Mouse (Mus musculus): ENCODE data around the gene Adm.

Adm gene

GRCm38 (mm10) chr7:110658378-110658928, 31.0 kb downstream of the Adm start:
- no peak for DNase-seq (ENCODE audit: low read depth)

DNA sequence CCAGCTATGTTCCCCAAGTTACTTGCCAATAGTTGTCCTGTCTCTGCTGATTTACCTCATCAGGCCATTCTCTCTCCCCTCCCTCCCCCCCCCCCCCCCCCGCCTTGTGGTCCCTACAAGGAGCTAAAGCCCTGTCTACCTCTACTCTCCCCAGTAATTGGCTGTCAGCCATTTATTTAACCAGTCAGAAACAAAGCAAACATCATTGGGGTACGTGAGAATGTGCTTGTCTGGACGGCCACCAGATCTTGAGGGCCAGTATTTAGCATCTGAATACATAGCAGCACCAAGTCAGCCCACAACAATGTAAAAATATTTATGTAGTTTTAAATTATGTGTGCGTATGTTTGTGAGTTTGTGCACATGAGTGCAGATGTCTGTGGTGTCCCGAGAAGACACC, 39.1 kb downstream of the Adm start:
- no peak for DNase-seq (ENCODE audit: low read depth)

DNA sequence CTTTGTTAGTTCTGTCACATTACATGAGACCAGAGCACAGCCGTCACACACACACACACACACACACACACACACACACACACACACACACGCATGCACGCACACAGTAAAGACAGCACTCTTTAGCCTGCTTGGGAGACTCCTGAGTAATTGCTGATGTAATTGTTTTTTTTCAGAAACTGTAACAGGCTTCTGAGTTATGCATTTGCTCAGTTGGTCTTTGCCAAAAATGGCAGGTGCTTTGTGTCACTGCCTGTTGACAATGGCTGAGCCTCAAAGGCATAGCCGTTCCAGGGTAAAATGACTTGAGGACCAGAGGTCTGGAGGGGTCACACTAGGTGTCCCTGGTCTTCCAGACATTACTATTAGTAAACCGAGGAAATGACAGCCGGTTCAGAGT, 40.8 kb downstream of the Adm start:
- no peak for DNase-seq (ENCODE audit: low read depth)

GRCm38 (mm10) chr7:110668756-110669155, 41.3 kb downstream of the Adm start:
- DNase-seq (ENCODE audit: low read depth): no peak

DNA sequence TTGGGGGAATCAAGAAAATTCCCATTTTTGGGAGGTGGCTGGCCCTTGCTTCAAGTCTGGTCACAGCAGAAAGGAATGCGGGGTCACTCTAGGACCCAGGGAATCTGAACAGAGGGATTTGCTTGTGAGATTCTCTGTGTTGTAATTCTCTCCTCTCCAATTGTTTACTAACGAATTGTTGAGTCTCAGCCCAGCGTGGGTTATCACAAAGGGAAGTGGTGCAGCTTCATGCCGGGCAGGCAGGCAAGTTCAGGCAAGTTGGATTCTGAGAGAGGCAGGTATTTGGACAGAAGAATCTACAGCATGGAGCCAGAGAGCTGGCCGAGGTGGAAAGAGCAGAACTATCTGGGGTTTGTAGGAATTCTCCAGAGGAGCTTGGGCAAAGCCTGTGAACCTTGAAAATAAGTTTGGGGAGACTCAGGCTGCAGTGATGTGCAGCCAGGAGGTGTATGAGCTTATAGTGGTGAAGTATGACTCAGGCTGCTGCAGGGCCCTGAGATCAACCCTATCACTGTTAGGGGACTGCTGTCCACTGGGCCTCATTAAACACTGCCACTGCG, 43.7 kb downstream of the Adm start:
- DNase-seq (ENCODE audit: low read depth): no peak
